Mouse (Mus musculus): ENCODE data around the gene Hnrnpa0. TPM values are rescaled to one million over a fixed set of nuclear protein-coding genes. Genes with fewer than 3 reads are reported as not detected.
A peak's percentile ranks its signal among the peaks of the same experiment; 100 is the strongest.

Hnrnpa0 gene
- polyA plus RNA-seq, 1 experiment from 2014 or later, result 81.0 TPM

DNA sequence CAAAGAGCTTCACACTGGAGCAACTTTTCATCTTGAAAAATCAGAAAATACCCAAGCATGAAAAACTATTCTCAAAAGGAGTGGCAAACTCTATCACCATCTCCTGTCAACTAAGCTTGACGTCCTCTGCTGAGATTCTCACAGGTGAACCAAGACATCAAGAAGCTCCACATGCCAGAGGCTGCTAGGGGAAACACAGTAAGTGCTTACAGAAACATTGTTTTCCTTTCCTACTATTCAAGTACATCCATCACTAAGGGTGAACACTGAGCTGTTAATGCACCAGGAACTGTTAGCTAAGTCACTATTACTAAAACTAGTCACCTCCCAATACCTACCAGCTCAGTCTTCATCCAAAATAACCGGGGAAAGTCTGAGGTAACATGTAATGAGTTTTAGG lies 3.4 kb downstream of the Hnrnpa0 start:
- peak overlapping the region; percentile 85 for H3K4me2 ChIP-seq
- H3K4me1 ChIP-seq, result peaks cover 39% of the 10 kb centered on the region
- no peak for ATAC-seq
- no peaks in the 10 kb centered on the region for H3K9me3 ChIP-seq (replicated peaks)
- peak overlapping the region; percentile 4; the same call in 1 of the 2 replicates for H3K4me3 ChIP-seq
- H3K36me3 ChIP-seq (ENCODE audit: poor library complexity, severe bottlenecking), result peaks cover 11% of the 10 kb centered on the region
- no peaks in the 10 kb centered on the region for H3K27me3 ChIP-seq
- 73% methylated on average over 2 of the region's 2 CpGs for WGBS
- H3K9ac ChIP-seq, result no peak overlapping the region; the same call in 1 of the 2 replicates
- no peak overlapping the region for H3K27ac ChIP-seq

DNA sequence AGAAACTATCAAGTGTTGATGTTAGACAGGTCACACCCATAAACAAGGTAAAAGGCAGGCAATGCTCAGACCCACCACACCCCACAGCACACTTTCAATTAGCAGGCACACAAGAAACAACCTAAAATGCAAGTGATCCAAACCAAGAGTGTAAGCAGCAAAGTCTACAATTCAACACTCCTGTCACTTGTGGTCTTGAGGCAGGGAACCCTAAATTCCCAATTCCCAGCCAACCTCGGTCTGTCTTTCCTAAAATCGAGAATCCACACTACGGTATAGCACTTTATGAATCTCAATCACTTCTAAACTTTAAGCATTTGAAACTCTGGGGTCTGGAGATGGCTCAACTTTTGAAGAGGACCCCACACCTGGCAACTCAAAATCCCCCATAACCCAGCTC lies 4.1 kb downstream of the Hnrnpa0 start:
- 0 out of 2 replicates have a peak overlapping the region, but pooled peaks have one; percentile 85 for H3K4me2 ChIP-seq
- H3K9me3 ChIP-seq (replicated peaks), result no peaks in the 10 kb centered on the region
- no peak for ATAC-seq
- peaks cover 32% of the 10 kb centered on the region for H3K4me1 ChIP-seq
- H3K36me3 ChIP-seq (ENCODE audit: poor library complexity, severe bottlenecking), result peaks cover 11% of the 10 kb centered on the region
- H3K27me3 ChIP-seq, result no peaks in the 10 kb centered on the region
- H3K4me3 ChIP-seq, result no peak overlapping the region
- 93% methylated on average over 3 of the region's 3 CpGs for WGBS
- no peak overlapping the region for H3K27ac ChIP-seq
- H3K9ac ChIP-seq, result no peak overlapping the region

DNA sequence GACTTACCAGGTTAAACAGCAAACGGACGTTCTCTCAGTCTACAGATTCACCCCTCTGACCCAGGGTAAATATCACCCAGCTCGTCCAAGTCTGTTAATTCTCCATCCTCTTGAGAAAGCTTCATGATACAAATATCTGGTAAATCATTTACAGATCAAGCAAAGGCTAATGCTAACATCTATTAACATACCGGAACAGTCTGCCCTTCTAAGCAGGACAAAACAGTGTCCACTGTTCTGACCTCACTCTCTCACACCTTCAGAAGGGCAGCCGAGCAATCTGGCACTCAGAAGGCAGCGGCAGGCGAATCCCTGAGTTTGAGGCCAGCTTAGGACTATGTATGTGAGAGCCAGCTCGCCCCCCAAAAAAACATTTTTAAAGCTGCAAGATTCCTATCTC lies 5.0 kb downstream of the Hnrnpa0 start:
- Histone ChIP-seq H3K27me3 (no peaks in the 10 kb centered on the region), H3K4me2 (no peak overlapping the region), H3K9me3 (replicated peaks) (no peaks in the 10 kb centered on the region), H3K36me3 (ENCODE audit: poor library complexity, severe bottlenecking) (peaks cover 11% of the 10 kb centered on the region), H3K4me3 (no peak overlapping the region), H3K4me1 (peaks cover 32% of the 10 kb centered on the region), H3K27ac (no peak overlapping the region), H3K9ac (no peak overlapping the region)
- ATAC-seq, result no peak
- WGBS, result 79% methylated on average over 8 of the region's 8 CpGs

DNA sequence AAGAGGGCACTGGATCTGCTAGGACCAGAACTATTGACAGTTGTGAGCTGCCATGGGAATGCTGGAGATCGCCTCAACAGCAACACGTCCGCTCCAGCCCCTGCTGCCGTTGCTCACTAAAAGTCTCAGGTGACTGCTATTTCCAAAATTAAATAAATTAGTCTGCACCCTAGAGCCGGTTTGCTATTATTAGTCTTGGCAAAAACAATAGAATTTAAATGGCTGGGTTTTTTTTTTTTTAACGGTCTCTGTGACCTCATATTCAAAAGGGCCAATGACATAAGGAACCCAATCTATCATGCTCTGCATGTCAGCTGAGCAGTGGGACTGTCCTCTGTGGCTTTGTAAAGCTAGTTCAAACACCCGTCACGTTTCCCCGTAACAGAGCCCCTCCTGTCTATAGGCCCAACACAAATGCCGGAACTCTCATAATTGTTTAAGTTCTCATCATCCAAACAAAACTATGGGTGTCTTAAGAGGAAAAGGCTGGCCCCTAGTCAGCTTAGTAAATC lies 5.5 kb downstream of the Hnrnpa0 start:
- 64% methylated on average over 10 of the region's 10 CpGs for WGBS
- no peak for ATAC-seq
- peaks cover 32% of the 10 kb centered on the region for H3K4me1 ChIP-seq
- H3K27ac ChIP-seq, result no peak overlapping the region
- no peaks in the 10 kb centered on the region for H3K27me3 ChIP-seq
- no peak overlapping the region for H3K4me2 ChIP-seq
- H3K36me3 ChIP-seq (ENCODE audit: poor library complexity, severe bottlenecking), result peaks cover 11% of the 10 kb centered on the region
- H3K9me3 ChIP-seq (replicated peaks), result no peaks in the 10 kb centered on the region
- no peak overlapping the region for H3K4me3 ChIP-seq
- H3K9ac ChIP-seq, result no peak overlapping the region

DNA sequence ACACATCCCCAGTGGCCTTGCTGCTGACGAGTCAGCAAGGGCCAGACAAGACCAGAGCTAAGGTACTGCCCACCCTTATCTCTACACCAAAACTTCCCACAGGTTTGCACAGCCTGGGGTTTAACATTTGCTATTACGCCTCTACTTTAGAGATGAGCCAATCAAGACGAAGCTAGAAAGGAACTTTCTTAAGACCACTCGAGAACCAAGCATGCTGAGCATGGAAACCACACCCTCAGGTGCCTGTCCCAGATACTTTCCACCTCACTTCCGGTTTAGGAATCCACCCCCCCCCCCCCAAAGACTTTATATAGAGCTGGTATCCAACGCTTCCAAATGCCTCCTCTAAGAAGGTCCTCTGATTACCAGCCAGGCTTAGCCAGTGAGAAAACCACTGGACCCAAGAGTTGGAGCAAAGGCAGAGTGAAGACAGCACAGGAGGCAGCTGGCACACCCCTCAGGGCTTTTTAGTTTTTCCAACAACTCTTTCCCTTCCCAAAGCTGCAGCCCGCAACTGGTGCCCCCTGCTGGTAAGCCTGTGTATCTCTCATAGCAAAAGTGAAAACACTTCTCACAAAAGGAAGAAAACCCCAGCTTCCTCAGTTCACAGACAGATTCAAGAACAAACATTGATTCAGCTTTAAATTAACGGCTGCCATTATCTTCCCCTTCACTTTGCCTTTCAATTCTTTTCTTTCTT lies 10.9 kb downstream of the Hnrnpa0 start:
- 63% methylated on average over 8 of the region's 8 CpGs for WGBS
- no peak for ATAC-seq
- peaks cover 14% of the 10 kb centered on the region for H3K4me1 ChIP-seq

DNA sequence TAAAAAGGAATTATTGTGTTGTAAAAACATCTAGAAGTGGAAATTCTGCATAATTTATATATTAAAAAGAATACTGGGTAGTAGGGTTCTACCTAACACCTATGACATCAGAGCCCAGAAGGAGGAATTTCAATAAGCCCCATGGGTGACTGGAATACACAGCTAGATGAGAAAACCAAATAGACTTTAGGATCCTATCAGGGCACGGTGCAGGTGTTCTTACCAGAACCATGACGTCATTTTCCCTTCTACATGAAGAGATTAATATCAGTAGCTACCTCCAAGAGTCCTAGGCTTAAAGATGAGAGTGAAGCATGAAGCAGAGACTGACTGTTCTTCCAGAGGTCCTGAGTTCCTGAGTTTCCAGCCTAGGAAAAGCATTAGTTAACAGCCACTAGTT lies 11.6 kb downstream of the Hnrnpa0 start:
- H3K9me3 ChIP-seq (replicated peaks), result no peaks in the 10 kb centered on the region
- WGBS, result 99% methylated on average over 2 of the region's 2 CpGs
- H3K4me2 ChIP-seq, result no peak overlapping the region
- H3K4me1 ChIP-seq, result peaks cover 21% of the 10 kb centered on the region
- H3K4me3 ChIP-seq, result no peak overlapping the region
- no peaks in the 10 kb centered on the region for H3K36me3 ChIP-seq (ENCODE audit: poor library complexity, severe bottlenecking)
- H3K9ac ChIP-seq, result no peak overlapping the region
- no peak overlapping the region for H3K27ac ChIP-seq
- no peak for ATAC-seq
- no peaks in the 10 kb centered on the region for H3K27me3 ChIP-seq

More for the DNA sequence above, 10.9 kb downstream of the Hnrnpa0 start:
- Histone ChIP-seq H3K9ac (no peak overlapping the region), H3K27me3 (no peaks in the 10 kb centered on the region), H3K9me3 (replicated peaks) (no peaks in the 10 kb centered on the region), H3K27ac (no peak overlapping the region), H3K4me2 (no peak overlapping the region), H3K4me3 (no peak overlapping the region), H3K36me3 (ENCODE audit: poor library complexity, severe bottlenecking) (no peaks in the 10 kb centered on the region)

DNA sequence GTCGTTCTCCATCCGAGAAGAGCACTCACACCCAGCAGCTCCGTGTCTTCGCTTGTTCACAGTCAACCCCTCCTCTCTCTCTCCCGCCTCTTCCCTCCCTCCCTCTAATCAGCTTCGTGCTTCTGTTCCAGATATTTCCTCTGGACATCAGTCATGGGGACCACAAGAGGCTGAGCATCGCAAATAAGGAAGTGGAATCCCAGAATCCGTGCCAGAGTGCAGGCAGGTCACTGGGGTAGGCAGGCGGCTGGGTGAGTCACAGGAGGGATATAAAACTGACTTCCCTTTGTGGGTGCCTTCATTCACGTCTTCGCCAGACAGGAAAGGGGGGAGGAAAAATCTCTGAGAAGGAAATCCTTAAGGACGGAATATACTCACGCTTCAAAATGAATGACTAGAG lies 13.1 kb downstream of the Hnrnpa0 start:
- Histone ChIP-seq H3K4me1 (peaks cover 27% of the 10 kb centered on the region), H3K36me3 (ENCODE audit: poor library complexity, severe bottlenecking) (no peaks in the 10 kb centered on the region), H3K9ac (no peak overlapping the region), H3K27me3 (no peaks in the 10 kb centered on the region), H3K4me2 (no peak overlapping the region), H3K4me3 (no peak overlapping the region), H3K27ac (no peak overlapping the region), H3K9me3 (replicated peaks) (no peaks in the 10 kb centered on the region)
- no peak for ATAC-seq
- WGBS, result 79% methylated on average over 13 of the region's 13 CpGs

DNA sequence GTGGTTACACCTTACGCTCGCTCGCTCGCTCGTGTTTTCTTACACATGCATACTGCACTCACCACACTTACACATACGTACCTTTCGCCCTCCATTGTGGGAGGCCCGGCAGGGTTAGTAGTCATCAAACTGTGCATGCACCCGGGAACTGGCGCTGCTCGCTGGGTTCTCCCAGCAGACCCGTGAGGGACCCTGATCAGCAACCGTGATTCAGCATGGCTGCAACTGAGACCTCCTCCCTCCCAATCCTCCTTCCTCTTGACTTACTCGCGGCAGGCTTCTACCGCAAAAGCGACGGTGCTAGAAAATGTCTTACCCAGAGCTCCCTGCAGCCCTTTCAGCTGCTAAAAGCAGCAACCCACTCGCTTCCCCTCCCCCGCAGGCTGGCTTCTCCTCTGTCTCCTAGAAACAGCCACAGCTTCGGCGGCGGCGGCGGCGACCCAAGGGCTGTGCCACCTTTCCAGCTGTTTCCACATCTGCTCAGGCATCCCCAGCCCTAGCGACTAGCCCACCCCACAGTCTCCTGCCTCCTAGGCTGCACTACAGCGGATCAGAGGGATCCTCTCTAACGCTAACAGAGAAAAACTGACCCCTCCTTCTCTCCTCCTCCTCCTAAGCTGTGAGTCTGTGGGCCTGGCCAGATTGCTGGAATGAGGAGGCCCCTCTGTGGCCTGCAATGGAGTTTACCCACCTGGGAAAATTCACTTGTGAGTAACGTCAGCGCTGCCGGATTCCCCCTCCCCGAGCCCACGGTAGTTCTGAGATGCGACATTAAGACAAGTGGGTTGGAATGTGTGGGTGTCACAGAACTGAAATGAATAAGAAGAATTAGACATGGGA lies 15.1 kb downstream of the Hnrnpa0 start, which contains the start of gene Klhl3:
Gene Klhl3 (minus strand): TSS at position 532 of the 840 bp plus-strand sequence.
- H3K4me3 ChIP-seq, result peak within 1 kb of the TSS; percentile 55
- H3K4me2 ChIP-seq, result peak within 1 kb of the TSS; percentile 75
- no peaks in the 10 kb centered on the region for H3K27me3 ChIP-seq
- ATAC-seq, result peak; percentile 88
- peaks cover 27% of the 10 kb centered on the region for H3K4me1 ChIP-seq
- no peaks in the 10 kb centered on the region for H3K36me3 ChIP-seq (ENCODE audit: poor library complexity, severe bottlenecking)
- H3K27ac ChIP-seq, result peak within 1 kb of the TSS; percentile 85
- H3K9me3 ChIP-seq (replicated peaks), result no peaks in the 10 kb centered on the region
- WGBS, result 1% methylated on average over 35 of the region's 35 CpGs
- H3K9ac ChIP-seq, result peak within 1 kb of the TSS; percentile 69

DNA sequence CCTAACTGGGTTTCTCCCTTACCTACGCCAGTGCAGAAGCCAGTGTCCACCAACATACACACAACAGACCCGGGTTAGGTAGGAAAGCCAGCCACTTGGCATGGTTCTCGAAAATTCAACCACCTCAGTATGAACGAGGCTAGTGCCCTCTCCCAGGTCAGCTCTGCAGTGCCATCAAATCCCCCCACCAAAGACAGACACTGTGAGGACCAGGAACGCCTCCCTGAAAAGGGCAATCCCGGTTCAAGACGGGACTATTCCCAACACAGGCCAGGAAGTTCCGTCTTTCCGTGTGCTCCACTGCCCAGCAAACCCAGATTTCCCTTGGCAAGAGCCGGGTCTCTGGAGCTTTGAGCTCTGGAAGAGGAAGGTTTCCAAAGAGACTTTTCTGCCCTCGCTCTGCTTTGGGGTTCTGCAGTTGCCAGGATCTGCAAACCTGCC lies 15.7 kb downstream of the Hnrnpa0 start:
- peak; percentile 28; the same call in 1 of the 2 replicates for ATAC-seq

DNA sequence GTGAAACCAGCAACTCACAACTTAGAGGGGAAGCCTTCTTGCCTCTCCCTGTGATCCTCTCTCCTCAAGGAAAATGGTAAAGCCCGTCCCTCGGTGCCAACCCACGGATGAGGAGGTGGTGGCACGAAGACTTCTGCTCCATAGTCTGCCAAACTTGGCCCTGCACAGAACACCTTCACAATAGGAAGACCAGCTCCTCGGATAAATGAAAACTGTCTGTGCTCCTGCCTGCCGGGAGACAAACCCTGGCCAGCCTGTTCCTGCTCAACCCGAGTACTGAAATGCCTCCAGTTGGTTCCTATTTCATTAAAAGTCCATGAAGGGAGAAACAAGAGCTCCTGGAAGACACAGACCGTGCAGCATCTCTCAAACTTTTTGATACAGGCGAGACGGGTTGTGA lies 16.2 kb downstream of the Hnrnpa0 start:
- Histone ChIP-seq H3K36me3 (ENCODE audit: poor library complexity, severe bottlenecking) (no peaks in the 10 kb centered on the region), H3K4me1 (peaks cover 27% of the 10 kb centered on the region), H3K27me3 (no peaks in the 10 kb centered on the region), H3K9me3 (replicated peaks) (no peaks in the 10 kb centered on the region), H3K4me3 (peak overlapping the region; percentile 55), H3K4me2 (peak overlapping the region; percentile 75), H3K27ac (no peak overlapping the region; the same call in 1 of the 2 replicates), H3K9ac (peak overlapping the region; percentile 69)
- WGBS, result 72% methylated on average over 10 of the region's 10 CpGs
- ATAC-seq, result no peak

More for the DNA sequence above, 15.7 kb downstream of the Hnrnpa0 start:
- 14% methylated on average over 11 of the region's 11 CpGs for WGBS
- Histone ChIP-seq H3K4me3 (peak overlapping the region; percentile 55), H3K27ac (peak overlapping the region; percentile 85), H3K36me3 (ENCODE audit: poor library complexity, severe bottlenecking) (no peaks in the 10 kb centered on the region), H3K4me1 (peaks cover 27% of the 10 kb centered on the region), H3K4me2 (peak overlapping the region; percentile 75), H3K9ac (peak overlapping the region; percentile 69), H3K27me3 (no peaks in the 10 kb centered on the region), H3K9me3 (replicated peaks) (no peaks in the 10 kb centered on the region)

DNA sequence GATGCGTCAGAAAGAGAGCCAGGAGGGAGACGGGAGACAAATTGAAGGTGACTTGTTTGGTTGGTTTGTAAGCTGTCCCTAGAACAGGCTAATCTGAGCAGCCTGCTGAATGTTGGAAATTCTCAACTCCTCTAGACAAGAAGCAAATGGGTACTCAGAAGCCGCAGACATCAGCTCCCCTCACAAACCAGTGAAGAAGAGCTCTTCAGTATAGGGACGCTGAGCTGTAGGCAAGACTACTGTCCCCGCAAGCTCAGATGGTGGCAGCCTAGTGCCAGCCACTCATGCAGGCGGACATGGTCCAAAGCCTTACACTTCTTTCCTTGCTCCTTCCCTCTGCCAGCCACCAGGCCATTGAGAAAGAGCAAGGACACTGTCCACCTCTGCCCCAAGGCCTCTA lies 17.1 kb downstream of the Hnrnpa0 start:
- no peak overlapping the region for H3K27ac ChIP-seq
- 95% methylated on average over 6 of the region's 6 CpGs for WGBS
- no peaks in the 10 kb centered on the region for H3K9me3 ChIP-seq (replicated peaks)
- H3K9ac ChIP-seq, result no peak overlapping the region
- no peak overlapping the region for H3K4me2 ChIP-seq
- no peak for ATAC-seq
- H3K36me3 ChIP-seq (ENCODE audit: poor library complexity, severe bottlenecking), result no peaks in the 10 kb centered on the region
- peaks cover 27% of the 10 kb centered on the region for H3K4me1 ChIP-seq
- no peaks in the 10 kb centered on the region for H3K27me3 ChIP-seq
- H3K4me3 ChIP-seq, result no peak overlapping the region

DNA sequence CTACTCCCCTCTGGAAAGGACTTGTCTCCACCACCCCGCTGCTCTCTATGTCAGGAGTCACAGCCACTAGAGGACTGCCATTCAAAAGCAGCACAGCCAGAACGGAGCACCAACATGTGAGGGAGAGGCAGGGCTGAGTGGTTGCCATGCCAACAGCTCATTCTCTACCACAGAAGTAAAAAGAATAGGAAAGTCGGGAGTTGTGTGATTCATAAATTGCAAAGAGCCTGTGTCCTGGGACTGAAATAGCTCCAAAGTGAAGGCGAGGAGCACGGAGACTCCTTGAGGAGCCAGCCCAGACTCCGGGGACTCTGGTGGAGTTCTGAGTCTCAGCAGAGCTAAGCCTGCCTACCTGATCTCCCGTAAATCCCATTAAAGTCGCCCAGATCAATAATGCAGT lies 37.7 kb downstream of the Hnrnpa0 start:
- no peak overlapping the region for H3K4me3 ChIP-seq
- H3K36me3 ChIP-seq (ENCODE audit: poor library complexity, severe bottlenecking), result no peaks in the 10 kb centered on the region
- 9% methylated on average over 8 of the region's 8 CpGs for WGBS
- peak overlapping the region; percentile 65 for H3K27ac ChIP-seq
- H3K4me2 ChIP-seq, result peak overlapping the region; percentile 39
- H3K9ac ChIP-seq, result no peak overlapping the region
- no peaks in the 10 kb centered on the region for H3K27me3 ChIP-seq
- no peaks in the 10 kb centered on the region for H3K9me3 ChIP-seq (replicated peaks)
- H3K4me1 ChIP-seq, result peaks cover 14% of the 10 kb centered on the region
- peak; percentile 88 for ATAC-seq

All from forebrain, embryonic 13.5 days (tissue).